Mouse (Mus musculus) B cell, adult 67 days (primary cell): ENCODE results near the gene 6720489N17Rik. TPM values are rescaled to one million over a fixed set of nuclear protein-coding genes. Genes with fewer than 3 reads are reported as not detected.

Source experiments
- total RNA-seq, 2 experiments: library from RNA; stranded (reverse); gene quantifications; 4 replicates each; pipeline ENCODE4 v1.2.4; 2023

The 6720489N17Rik gene
- 1 to 10 TPM; 4.8 to 5.7 TPM for total RNA-seq

GRCm38 (mm10) chr13:62623577-62624276 lies at the start of gene 6720489N17Rik:
6720489N17Rik (minus strand) TSS chr13:62624182.

GRCm38 (mm10) chr13:62571099-62571498 lies 52.9 kb downstream of the 6720489N17Rik start, which contains the start of gene Zfp934:
Zfp934 (minus strand) TSS chr13:62571199.

GRCm38 (mm10) chr13:62558189-62559110 lies 65.5 kb downstream of the 6720489N17Rik start, which contains the start of gene Zfp935:
Zfp935 (minus strand) TSS chr13:62558511.

Other genes with a start within 250 kb of the 6720489N17Rik start
- 1 to 10 TPM; 1.4 to 1.9 TPM for gene Gm3604, start 241.0 kb downstream of the 6720489N17Rik start, total RNA-seq
- gene Gm49359, start 157.3 kb downstream of the 6720489N17Rik start, total RNA-seq, result 10 to 100 TPM; 19.7 to 22.0 TPM
- 1 to 10 TPM in 1 of 2 experiments, not detected in 1; 4.3 TPM for gene Zfp935, start 65.7 kb downstream of the 6720489N17Rik start, total RNA-seq
- 10 to 100 TPM; 11.3 to 13.9 TPM for gene Zfp934, start 53.0 kb downstream of the 6720489N17Rik start, total RNA-seq
- gene Platr25, start 136.5 kb upstream of the 6720489N17Rik start, total RNA-seq, result 10 to 100 TPM; 16.5 to 21.8 TPM
- 1 to 10 TPM; 5.7 to 6.1 TPM for gene Gm5141, start 161.6 kb upstream of the 6720489N17Rik start, total RNA-seq
- gene Fbp2, start 234.2 kb upstream of the 6720489N17Rik start, total RNA-seq, result not detected